9 mouse cellular contexts compared by ENCODE assay signal in genomic region chr8:120465710-120466109, GRCm38 (mm10).
A peak's percentile ranks its signal among the peaks of the same experiment; 100 is the strongest.
DNase-seq lines count a peak whose midpoint lies in the region; ATAC-seq lines count a peak whose summit lies in the region.
"Had no signal": no experiment of that assay in that cellular context is flagged by ENCODE, and none has a peak within 500 bp of the region (broad histone marks: within the 10 kb centered on the region; RNA-seq: fewer than 3 reads in every experiment).

No protein-coding gene starts in this region.

- no peak overlapping the region for H3K4me3 ChIP-seq in heart, embryonic 10.5 days
- no peak overlapping the region for H3K4me3 ChIP-seq in forebrain, embryonic 14.5 days (ENCODE audit: low read depth, low read length)

- no peaks in the 10 kb centered on the region for H3K36me3 ChIP-seq in heart, embryonic 10.5 days
- H3K36me3 ChIP-seq in forebrain, embryonic 14.5 days (ENCODE audit: control insufficient read depth, insufficient read depth, low read length), result no peaks in the 10 kb centered on the region

- H3K27ac ChIP-seq in heart, embryonic 10.5 days, result peak overlapping the region; percentile 63
- peak overlapping the region; percentile 61 for H3K27ac ChIP-seq in forebrain, embryonic 14.5 days (ENCODE audit: low read depth, low read length)
- H3K27ac ChIP-seq: liver, embryonic 14.5 days had no signal

- H3K9me3 ChIP-seq in heart, embryonic 10.5 days, result no peaks in the 10 kb centered on the region
- H3K9me3 ChIP-seq in forebrain, embryonic 14.5 days (replicated peaks; ENCODE audit: control insufficient read depth, low read length), result no peaks in the 10 kb centered on the region

- H3K4me1 ChIP-seq in heart, embryonic 10.5 days, result peaks cover 68% of the 10 kb centered on the region
- H3K4me1 ChIP-seq in forebrain, embryonic 14.5 days (ENCODE audit: control insufficient read depth, insufficient read depth, low read length), result peaks cover 38% of the 10 kb centered on the region

- DNase-seq in heart, embryonic 10.5 days (ENCODE audit: low spot score), result no peak
- no peak for DNase-seq in heart, postnatal 25 days (ENCODE audit: low spot score)
- DNase-seq in MN1 (ENCODE audit: low spot score), result peak; percentile 63
- DNase-seq in forebrain, embryonic 14.5 days (ENCODE audit: low spot score), result peak; percentile 95
- peak; percentile 73 to 75 for DNase-seq in layer of hippocampus, adult 8-10 months (ENCODE audit: low spot score in 2 of 2)
- peak; percentile 63 for DNase-seq in right cerebral cortex, adult 18-20 months

- no peak overlapping the region for H3K4me2 ChIP-seq in forebrain, embryonic 14.5 days (ENCODE audit: low read length)

- intact Hi-C loops in heart, postnatal 25 days (cut with DNase I), result loop anchor here (5.0 kb wide), 1 partner anchor 58 kb away; no protein-coding TSS in a partner anchor

- WGBS in heart, embryonic 10.5 days, result 14% methylated on average over 8 of the region's 8 CpGs
- WGBS in forebrain, embryonic 14.5 days, result 3% methylated on average over 8 of the region's 8 CpGs

- ATAC-seq in forebrain, embryonic 14.5 days, result peak; percentile 82
- no peak for ATAC-seq in megakaryocyte progenitor cell, adult 5-6 weeks (replicated peaks; ENCODE audit: poor library complexity)
- ATAC-seq in granulocyte monocyte progenitor cell, adult 5-6 weeks (replicated peaks; ENCODE audit: poor library complexity, severe bottlenecking), result no peak

- peaks cover 24% of the 10 kb centered on the region for H3K27me3 ChIP-seq in heart, embryonic 10.5 days (ENCODE audit: insufficient read depth, poor library complexity, severe bottlenecking)
- no peaks in the 10 kb centered on the region for H3K27me3 ChIP-seq in forebrain, embryonic 14.5 days (replicated peaks; ENCODE audit: control insufficient read depth, insufficient read depth, low read length)

- no peak overlapping the region for H3K9ac ChIP-seq in forebrain, embryonic 14.5 days (ENCODE audit: low read length)
- H3K9ac ChIP-seq: liver, embryonic 14.5 days had no signal

Comparison
In these comparisons a context has a peak if more than half of its experiments do, and no peak if none do; other contexts are left out.
1. DNase-seq: peak in MN1 (single experiment), forebrain, embryonic 14.5 days (single experiment), layer of hippocampus, adult 8-10 months (2 of 2) and right cerebral cortex, adult 18-20 months (single experiment); none in heart, embryonic 10.5 days (single experiment) and heart, postnatal 25 days (single experiment).